Mouse (Mus musculus): ENCODE measurements around the gene Scn2a. TPM values are rescaled to one million over a fixed set of nuclear protein-coding genes. Genes with fewer than 3 reads are reported as not detected.
A peak's percentile ranks its signal among the peaks of the same experiment; 100 is the strongest.

The Scn2a gene
- 0.06 and 0.10 TPM in 2 replicates for polyA plus RNA-seq (2012; rRNA removed)

GRCm38 (mm10) chr2:65620556-65621166, at the start of gene Scn2a:
TSS of gene Scn2a (plus strand) at chr2:65620771.
- WGBS = 49% methylated on average over 9 of the region's 9 CpGs
- no peaks in the 10 kb centered on the region for H3K4me1 ChIP-seq (ENCODE audit: control insufficient read depth, insufficient read depth, low read length)
- TF ChIP-seq CTCF (conservative IDR thresholded peaks at IDR 0.05; ENCODE audit: insufficient read depth, insufficient read length, low read depth, low read length) = peak; percentile 45
- TF ChIP-seq POLR2A (IDR thresholded peaks at IDR 0.05; ENCODE audit: low read depth, low read length) = no peak
- H3K36me3 ChIP-seq (ENCODE audit: control insufficient read depth, insufficient read depth, low read length) = no peaks in the 10 kb centered on the region
- no peak within 1 kb of the TSS for H3K4me3 ChIP-seq (ENCODE audit: insufficient read depth, low read depth, low read length)
- H3K27me3 ChIP-seq (replicated peaks; ENCODE audit: control insufficient read depth, insufficient read depth, low read length) = no peaks in the 10 kb centered on the region
- H3K27ac ChIP-seq (ENCODE audit: insufficient read depth, low read depth, low read length) = no peak within 1 kb of the TSS
- peak; percentile 59 for DNase-seq

DNA sequence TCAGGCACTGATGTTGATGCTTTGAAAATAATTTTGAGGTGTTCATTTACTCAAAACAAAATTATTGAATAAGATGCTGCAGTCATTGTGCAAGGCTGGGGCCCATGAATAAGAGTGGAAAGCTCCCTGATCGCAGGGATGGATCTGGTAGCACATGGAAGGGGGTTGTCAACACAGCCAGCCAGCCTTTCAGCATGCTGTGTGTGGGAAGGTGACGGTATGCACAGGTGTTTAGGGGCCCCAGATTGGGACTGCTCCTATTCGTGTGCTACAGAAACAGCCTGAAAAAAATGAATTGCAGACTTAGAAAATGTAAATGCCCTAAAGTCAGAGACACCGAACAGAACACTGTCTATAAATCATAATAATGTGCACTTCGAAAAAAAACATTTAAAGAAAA, 32.9 kb upstream of the Scn2a start:
- Histone ChIP-seq H3K27ac (ENCODE audit: insufficient read depth, low read depth, low read length) (no peak overlapping the region), H3K36me3 (ENCODE audit: control insufficient read depth, insufficient read depth, low read length) (no peaks in the 10 kb centered on the region), H3K27me3 (replicated peaks; ENCODE audit: control insufficient read depth, insufficient read depth, low read length) (no peaks in the 10 kb centered on the region), H3K4me1 (ENCODE audit: control insufficient read depth, insufficient read depth, low read length) (no peaks in the 10 kb centered on the region), H3K4me3 (ENCODE audit: insufficient read depth, low read depth, low read length) (no peak overlapping the region)
- no peak for DNase-seq
- no peak for TF ChIP-seq POLR2A (IDR thresholded peaks at IDR 0.05; ENCODE audit: low read depth, low read length)
- no peak for TF ChIP-seq CTCF (conservative IDR thresholded peaks at IDR 0.05; ENCODE audit: insufficient read depth, insufficient read length, low read depth, low read length)
- 72% methylated on average over 5 of the region's 5 CpGs for WGBS

GRCm38 (mm10) chr2:65607813-65608212, 12.8 kb upstream of the Scn2a start:
- Histone ChIP-seq H3K4me1 (ENCODE audit: control insufficient read depth, insufficient read depth, low read length) (no peaks in the 10 kb centered on the region), H3K27ac (ENCODE audit: insufficient read depth, low read depth, low read length) (no peak overlapping the region), H3K27me3 (replicated peaks; ENCODE audit: control insufficient read depth, insufficient read depth, low read length) (no peaks in the 10 kb centered on the region), H3K36me3 (ENCODE audit: control insufficient read depth, insufficient read depth, low read length) (no peaks in the 10 kb centered on the region), H3K4me3 (ENCODE audit: insufficient read depth, low read depth, low read length) (no peak overlapping the region)
- DNase-seq = no peak
- TF ChIP-seq CTCF (conservative IDR thresholded peaks at IDR 0.05; ENCODE audit: insufficient read depth, insufficient read length, low read depth, low read length) (no peak), POLR2A (IDR thresholded peaks at IDR 0.05; ENCODE audit: low read depth, low read length) (no peak)

DNA sequence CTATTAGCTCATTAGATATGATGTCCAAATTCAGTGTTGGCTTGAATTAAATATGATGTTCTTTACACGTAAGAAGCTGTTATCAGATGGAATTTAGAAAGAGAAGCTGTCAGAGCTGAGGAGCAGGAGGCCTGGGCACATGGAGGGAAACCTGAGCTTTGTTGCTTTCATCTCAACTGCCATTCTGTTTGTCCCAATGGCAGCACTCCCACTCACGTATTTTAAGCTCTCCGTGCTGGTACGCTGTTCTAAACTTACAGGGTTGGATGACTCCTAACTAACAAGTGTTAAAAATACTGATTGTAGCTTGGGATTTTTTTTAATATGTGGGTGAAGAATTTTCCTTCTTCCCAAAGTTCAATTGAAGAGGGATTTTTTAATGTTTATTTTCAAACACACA, 8.7 kb upstream of the Scn2a start:
- Histone ChIP-seq H3K27ac (ENCODE audit: insufficient read depth, low read depth, low read length) (no peak overlapping the region), H3K27me3 (replicated peaks; ENCODE audit: control insufficient read depth, insufficient read depth, low read length) (no peaks in the 10 kb centered on the region), H3K4me1 (ENCODE audit: control insufficient read depth, insufficient read depth, low read length) (no peaks in the 10 kb centered on the region), H3K4me3 (ENCODE audit: insufficient read depth, low read depth, low read length) (no peak overlapping the region), H3K36me3 (ENCODE audit: control insufficient read depth, insufficient read depth, low read length) (no peaks in the 10 kb centered on the region)
- TF ChIP-seq POLR2A (IDR thresholded peaks at IDR 0.05; ENCODE audit: low read depth, low read length) = no peak
- TF ChIP-seq CTCF (conservative IDR thresholded peaks at IDR 0.05; ENCODE audit: insufficient read depth, insufficient read length, low read depth, low read length) = no peak
- DNase-seq = no peak
- WGBS = 43% methylated on average over 4 of the region's 4 CpGs

DNA sequence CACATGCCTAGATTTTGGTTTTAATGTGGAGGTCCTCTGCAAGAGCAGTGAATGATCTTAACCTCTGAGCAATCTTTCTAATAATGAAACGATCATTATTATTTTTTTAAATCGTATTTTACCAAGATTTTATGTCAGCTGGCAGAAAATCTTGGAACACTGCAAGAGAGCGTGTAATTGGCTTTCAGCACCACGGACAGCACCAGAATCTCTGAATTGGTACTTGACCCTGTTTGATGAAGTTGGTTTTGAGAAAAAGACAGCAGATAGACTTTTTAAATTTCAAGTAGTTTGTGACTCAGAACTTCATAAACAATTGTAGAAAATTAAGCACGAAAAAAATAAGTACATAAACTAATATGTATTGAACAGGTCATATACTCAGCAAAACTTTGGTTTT, 790 bp upstream of the Scn2a start:
- WGBS = 15% methylated on average over 5 of the region's 5 CpGs
- DNase-seq = peak; percentile 25
- H3K4me1 ChIP-seq (ENCODE audit: control insufficient read depth, insufficient read depth, low read length) = no peaks in the 10 kb centered on the region
- TF ChIP-seq CTCF (conservative IDR thresholded peaks at IDR 0.05; ENCODE audit: insufficient read depth, insufficient read length, low read depth, low read length) (no peak), POLR2A (IDR thresholded peaks at IDR 0.05; ENCODE audit: low read depth, low read length) (no peak)
- no peak overlapping the region for H3K4me3 ChIP-seq (ENCODE audit: insufficient read depth, low read depth, low read length)
- H3K36me3 ChIP-seq (ENCODE audit: control insufficient read depth, insufficient read depth, low read length) = no peaks in the 10 kb centered on the region
- no peaks in the 10 kb centered on the region for H3K27me3 ChIP-seq (replicated peaks; ENCODE audit: control insufficient read depth, insufficient read depth, low read length)
- H3K27ac ChIP-seq (ENCODE audit: insufficient read depth, low read depth, low read length) = no peak overlapping the region

DNA sequence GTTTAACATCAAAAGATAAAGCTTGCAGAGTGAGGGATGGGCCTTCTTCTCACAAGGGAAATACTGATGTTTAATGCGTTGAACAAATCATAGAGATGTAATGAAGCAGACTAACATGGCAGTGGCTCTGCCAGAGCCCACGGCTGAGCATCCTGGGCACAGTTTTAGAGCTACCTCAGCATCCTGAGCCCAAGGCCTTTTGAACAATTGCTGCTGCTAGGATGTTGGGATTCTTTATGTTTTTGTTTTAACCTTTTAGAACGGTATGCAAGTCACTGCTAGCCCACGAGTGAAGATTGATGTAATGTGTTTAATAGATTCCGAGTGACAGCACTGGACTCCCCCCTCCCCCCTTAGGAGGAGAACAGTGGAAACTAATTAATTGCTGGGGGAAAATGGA, 683 bp downstream of the Scn2a start:
- no peak overlapping the region for H3K4me3 ChIP-seq (ENCODE audit: insufficient read depth, low read depth, low read length)
- H3K36me3 ChIP-seq (ENCODE audit: control insufficient read depth, insufficient read depth, low read length) = no peaks in the 10 kb centered on the region
- H3K27me3 ChIP-seq (replicated peaks; ENCODE audit: control insufficient read depth, insufficient read depth, low read length) = no peaks in the 10 kb centered on the region
- no peak overlapping the region for H3K27ac ChIP-seq (ENCODE audit: insufficient read depth, low read depth, low read length)
- no peak for DNase-seq
- TF ChIP-seq POLR2A (IDR thresholded peaks at IDR 0.05; ENCODE audit: low read depth, low read length) = no peak
- no peak for TF ChIP-seq CTCF (conservative IDR thresholded peaks at IDR 0.05; ENCODE audit: insufficient read depth, insufficient read length, low read depth, low read length)
- WGBS = 53% methylated on average over 5 of the region's 5 CpGs
- H3K4me1 ChIP-seq (ENCODE audit: control insufficient read depth, insufficient read depth, low read length) = no peaks in the 10 kb centered on the region

DNA sequence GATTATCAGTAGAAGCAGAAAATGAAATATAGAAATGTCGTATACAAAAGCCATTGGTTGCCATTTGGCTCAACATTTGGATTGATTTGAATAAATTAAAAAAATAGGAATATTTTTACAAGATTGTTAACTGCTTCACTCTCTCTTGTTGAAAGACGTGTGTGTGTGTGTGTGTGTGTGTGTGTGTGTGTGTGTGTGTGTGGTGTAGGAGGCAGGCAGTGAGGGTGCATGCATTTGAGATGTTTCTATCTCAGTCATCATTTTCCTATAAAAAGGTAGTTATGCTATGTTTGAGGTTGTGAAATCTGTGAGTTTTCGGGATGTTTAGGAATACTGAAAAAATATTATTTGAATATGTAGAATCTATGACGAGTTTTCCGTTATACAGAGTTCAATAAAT, 1.3 kb downstream of the Scn2a start:
- no peak overlapping the region for H3K27ac ChIP-seq (ENCODE audit: insufficient read depth, low read depth, low read length)
- no peaks in the 10 kb centered on the region for H3K27me3 ChIP-seq (replicated peaks; ENCODE audit: control insufficient read depth, insufficient read depth, low read length)
- WGBS = 83% methylated on average over 5 of the region's 5 CpGs
- no peaks in the 10 kb centered on the region for H3K4me1 ChIP-seq (ENCODE audit: control insufficient read depth, insufficient read depth, low read length)
- DNase-seq = no peak
- TF ChIP-seq CTCF (conservative IDR thresholded peaks at IDR 0.05; ENCODE audit: insufficient read depth, insufficient read length, low read depth, low read length) (no peak), POLR2A (IDR thresholded peaks at IDR 0.05; ENCODE audit: low read depth, low read length) (no peak)
- H3K4me3 ChIP-seq (ENCODE audit: insufficient read depth, low read depth, low read length) = no peak overlapping the region
- no peaks in the 10 kb centered on the region for H3K36me3 ChIP-seq (ENCODE audit: control insufficient read depth, insufficient read depth, low read length)

All from kidney, adult 2 months (tissue).